Mouse (Mus musculus): ENCODE data around the gene Saa3. TPM values are rescaled to one million over a fixed set of nuclear protein-coding genes. Genes with fewer than 3 reads are reported as not detected.
"Not testable (repeated sequence)": the region's sequence is repeated elsewhere in the genome, so short reads cannot be mapped to it uniquely, and the experiment has no call there.

Saa3 gene
- 0.15 TPM in 1 of 2 replicates, not detected in the other for polyA plus RNA-seq (2016; fragmentation: Nextera tagmentation; extraction: Ambion mirVana)

GRCm38 (mm10) chr7:46715600-46715999, at the start of gene Saa3:
Gene Saa3 (minus strand): TSS chr7:46715700.
- Histone ChIP-seq H3K27me3 (ENCODE audit: low read depth, poor library complexity, severe bottlenecking) (0 out of 2 replicates have a peak, but pooled peaks cover 6% of the 10 kb centered on the region), H3K4me3 (no peak within 1 kb of the TSS), H3K36me3 (no peaks in the 10 kb centered on the region), H3K9me3 (replicated peaks) (no peaks in the 10 kb centered on the region), H3K27ac (no peak within 1 kb of the TSS), H3K4me1 (peaks cover 6% of the 10 kb centered on the region)
- DNase-seq (ENCODE audit: low spot score) = no peak
- 93% methylated on average over 5 of the region's 5 CpGs for WGBS

GRCm38 (mm10) chr7:46764672-46765071, 49.2 kb upstream of the Saa3 start:
- no peaks in the 10 kb centered on the region for H3K4me1 ChIP-seq
- H3K36me3 ChIP-seq = peaks cover 97% of the 10 kb centered on the region
- H3K27me3 ChIP-seq (ENCODE audit: low read depth, poor library complexity, severe bottlenecking) = no peaks in the 10 kb centered on the region
- H3K9me3 ChIP-seq (replicated peaks) = no peaks in the 10 kb centered on the region
- H3K4me3 ChIP-seq = no peak overlapping the region
- H3K27ac ChIP-seq = no peak overlapping the region
- no peak for DNase-seq (ENCODE audit: low spot score)
- WGBS = 93% methylated on average over 8 of the region's 8 CpGs

DNA sequence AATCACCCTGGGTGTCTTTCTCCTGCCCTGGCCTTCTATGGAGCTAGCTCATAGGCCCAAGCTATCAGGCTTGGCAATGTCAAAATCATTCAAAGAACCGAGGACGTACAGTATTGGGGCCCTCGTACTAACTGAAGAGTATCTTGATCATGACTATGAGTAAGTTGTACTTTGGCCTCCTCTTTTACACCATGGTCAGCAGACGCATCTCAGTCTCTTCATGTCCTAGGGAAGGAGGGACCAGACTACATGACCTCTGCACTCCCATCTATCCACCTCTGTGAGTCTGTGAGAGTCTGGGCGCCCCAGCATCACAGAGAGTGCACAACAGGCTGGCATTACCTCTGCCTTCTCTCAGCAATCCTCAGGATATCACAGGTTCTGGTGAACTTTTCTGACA, 47.1 kb upstream of the Saa3 start:
- Histone ChIP-seq H3K4me1 (peaks cover 3% of the 10 kb centered on the region), H3K36me3 (peaks cover 85% of the 10 kb centered on the region), H3K4me3 (no peak overlapping the region), H3K27ac (no peak overlapping the region), H3K27me3 (ENCODE audit: low read depth, poor library complexity, severe bottlenecking) (no peaks in the 10 kb centered on the region), H3K9me3 (replicated peaks) (no peaks in the 10 kb centered on the region)
- WGBS = 94% methylated on average over 5 of the region's 5 CpGs
- DNase-seq (ENCODE audit: low spot score) = no peak

DNA sequence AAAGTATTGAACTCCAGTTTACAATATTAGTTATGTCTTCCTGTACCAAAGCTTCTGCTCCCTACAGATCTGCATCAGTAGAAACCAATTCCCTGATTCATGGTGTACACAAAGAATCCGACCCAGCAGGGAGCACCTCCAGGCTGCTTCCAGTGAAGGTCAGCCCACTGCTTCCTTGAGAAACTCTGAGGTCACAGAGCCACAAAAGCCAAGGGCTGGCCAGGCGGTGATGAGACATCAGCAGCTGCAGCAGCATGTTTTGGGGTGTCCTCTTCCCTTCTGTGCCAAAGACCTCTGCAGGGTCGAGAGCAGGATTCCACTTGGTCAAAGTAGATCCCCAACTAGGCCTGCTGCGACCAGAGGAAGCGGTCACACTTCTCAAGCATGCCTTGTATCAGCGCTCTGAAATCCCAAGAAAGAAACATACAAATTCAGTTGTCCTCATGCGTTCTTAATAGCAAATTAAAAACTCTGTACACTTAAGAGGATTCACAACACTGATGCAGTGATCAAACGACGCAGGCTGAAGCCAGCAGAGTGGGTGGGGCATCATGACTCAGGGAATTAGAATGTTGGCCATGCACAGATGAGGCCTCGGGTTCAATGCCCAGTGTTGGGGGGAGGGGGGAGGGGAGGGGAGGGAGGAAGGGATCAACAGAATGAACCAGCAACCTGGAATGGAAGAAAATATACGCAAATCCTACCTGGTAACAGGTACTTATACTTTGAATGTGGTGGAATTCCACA, 45.7 kb upstream of the Saa3 start:
- Histone ChIP-seq H3K27ac (no peak overlapping the region), H3K4me1 (peaks cover 3% of the 10 kb centered on the region), H3K4me3 (no peak overlapping the region), H3K9me3 (replicated peaks) (no peaks in the 10 kb centered on the region), H3K36me3 (peaks cover 72% of the 10 kb centered on the region), H3K27me3 (ENCODE audit: low read depth, poor library complexity, severe bottlenecking) (no peaks in the 10 kb centered on the region)
- no peak for DNase-seq (ENCODE audit: low spot score)
- WGBS = 81% methylated on average over 11 of the region's 11 CpGs

DNA sequence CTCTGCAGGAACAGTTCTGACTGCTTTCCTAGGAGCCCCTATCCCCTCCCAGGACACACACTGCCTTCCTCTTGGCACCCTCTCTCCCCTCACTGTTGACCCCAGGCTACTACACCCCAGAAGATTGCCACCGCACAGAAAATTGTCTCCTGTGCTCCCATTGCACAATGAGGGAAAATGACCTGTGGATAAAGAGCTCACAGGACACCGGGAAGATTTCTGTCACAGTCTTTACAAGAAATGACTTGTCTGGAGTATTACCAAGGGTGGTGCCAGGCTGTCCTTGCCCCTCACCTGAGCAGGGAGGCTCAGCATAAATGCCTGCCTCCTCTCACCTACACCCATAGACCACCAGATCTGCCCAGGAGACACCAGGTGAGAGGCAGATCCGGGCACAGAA, 36.0 kb upstream of the Saa3 start, which contains the start of gene Saa2:
Saa2 (plus strand) TSS at position 301 of the 400 bp plus-strand sequence.
- DNase-seq (ENCODE audit: low spot score) = no peak

GRCm38 (mm10) chr7:46748459-46748858, 33.0 kb upstream of the Saa3 start:
- peaks cover 26% of the 10 kb centered on the region for H3K4me1 ChIP-seq
- H3K4me3 ChIP-seq = no peak overlapping the region
- no peaks in the 10 kb centered on the region for H3K27me3 ChIP-seq (ENCODE audit: low read depth, poor library complexity, severe bottlenecking)
- DNase-seq (ENCODE audit: low spot score) = no peak
- H3K9me3 ChIP-seq (replicated peaks) = no peaks in the 10 kb centered on the region
- no peaks in the 10 kb centered on the region for H3K36me3 ChIP-seq
- 69% methylated on average over 3 of the region's 3 CpGs for WGBS
- no peak overlapping the region for H3K27ac ChIP-seq

More for the DNA sequence above, 36.0 kb upstream of the Saa3 start, which contains the start of gene Saa2:
- Histone ChIP-seq H3K4me3 (no peak within 1 kb of the TSS), H3K4me1 (peaks cover 17% of the 10 kb centered on the region), H3K9me3 (replicated peaks) (no peaks in the 10 kb centered on the region), H3K36me3 (no peaks in the 10 kb centered on the region), H3K27ac (no peak within 1 kb of the TSS), H3K27me3 (ENCODE audit: low read depth, poor library complexity, severe bottlenecking) (no peaks in the 10 kb centered on the region)
- WGBS = 75% methylated on average over 3 of the region's 3 CpGs

GRCm38 (mm10) chr7:46746381-46746780, 30.9 kb upstream of the Saa3 start:
- WGBS = 68% methylated on average over 7 of the region's 7 CpGs
- H3K27me3 ChIP-seq (ENCODE audit: low read depth, poor library complexity, severe bottlenecking) = no peaks in the 10 kb centered on the region
- H3K4me1 ChIP-seq = peaks cover 24% of the 10 kb centered on the region
- no peaks in the 10 kb centered on the region for H3K36me3 ChIP-seq
- no peaks in the 10 kb centered on the region for H3K9me3 ChIP-seq (replicated peaks)
- DNase-seq (ENCODE audit: low spot score) = no peak
- H3K4me3 ChIP-seq = no peak overlapping the region
- no peak overlapping the region for H3K27ac ChIP-seq

DNA sequence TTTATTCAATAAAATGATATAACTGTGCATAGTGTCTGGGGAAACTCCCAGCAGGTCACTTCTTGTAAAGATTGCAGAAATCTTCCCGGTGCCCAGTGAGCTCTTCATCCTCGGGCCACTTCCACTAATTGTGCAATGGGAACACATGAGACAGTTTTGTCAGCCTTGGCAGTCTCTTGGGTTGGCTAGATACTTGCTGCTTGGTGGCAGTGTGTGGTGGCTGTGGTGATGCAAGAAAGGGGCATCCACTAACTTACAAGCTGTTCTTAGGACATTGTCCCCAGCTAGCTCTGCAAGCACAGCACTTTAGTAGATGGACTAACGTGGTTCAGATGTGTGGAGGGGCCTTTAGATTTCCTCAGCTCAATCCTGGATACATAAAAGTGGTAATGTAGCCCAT, 30.3 kb upstream of the Saa3 start:
- H3K4me1 ChIP-seq = peaks cover 25% of the 10 kb centered on the region
- no peak for DNase-seq (ENCODE audit: low spot score)
- no peaks in the 10 kb centered on the region for H3K36me3 ChIP-seq
- no peaks in the 10 kb centered on the region for H3K9me3 ChIP-seq (replicated peaks)
- 71% methylated on average over 3 of the region's 3 CpGs for WGBS
- H3K4me3 ChIP-seq = no peak overlapping the region
- H3K27ac ChIP-seq = no peak overlapping the region
- no peaks in the 10 kb centered on the region for H3K27me3 ChIP-seq (ENCODE audit: low read depth, poor library complexity, severe bottlenecking)

GRCm38 (mm10) chr7:46742880-46743279, 27.4 kb upstream of the Saa3 start, which contains the start of gene Saa1:
Gene Saa1 (minus strand): TSS chr7:46742980.
- H3K27ac ChIP-seq; DNase-seq (ENCODE audit: low spot score); H3K9me3 ChIP-seq (replicated peaks); H3K36me3 ChIP-seq; H3K4me3 ChIP-seq; H3K27me3 ChIP-seq (ENCODE audit: low read depth, poor library complexity, severe bottlenecking): not testable (repeated sequence)
- peaks cover 25% of the 10 kb centered on the region for H3K4me1 ChIP-seq
- WGBS = 80% methylated on average over 3 of the region's 3 CpGs

DNA sequence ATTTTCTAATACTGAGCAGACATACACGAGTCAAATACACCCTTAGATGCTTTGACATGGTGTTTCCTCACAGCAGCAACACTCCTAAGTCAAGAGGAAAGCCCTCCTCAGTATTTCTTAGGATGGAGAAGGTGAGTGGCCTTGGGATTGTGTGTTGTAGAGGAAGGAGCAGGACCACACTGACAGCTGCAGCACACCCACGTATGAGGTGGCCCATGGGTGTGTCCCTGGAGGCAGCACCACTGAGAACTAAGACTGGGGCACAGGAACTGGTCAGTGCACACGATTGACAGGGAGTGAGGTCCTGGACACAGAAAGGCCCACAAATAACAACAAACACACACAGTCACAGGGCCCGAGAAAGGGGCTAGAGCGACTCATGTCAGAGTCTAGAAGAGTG, 24.5 kb upstream of the Saa3 start:
- H3K36me3 ChIP-seq; H3K27ac ChIP-seq; DNase-seq (ENCODE audit: low spot score); H3K9me3 ChIP-seq (replicated peaks); H3K4me3 ChIP-seq; H3K27me3 ChIP-seq (ENCODE audit: low read depth, poor library complexity, severe bottlenecking): not testable (repeated sequence)
- peaks cover 16% of the 10 kb centered on the region; the same call in 1 of the 2 replicates for H3K4me1 ChIP-seq
- WGBS = 84% methylated on average over 5 of the region's 5 CpGs

GRCm38 (mm10) chr7:46738561-46739460, 23.3 kb upstream of the Saa3 start:
- Histone ChIP-seq H3K4me1 (peaks cover 16% of the 10 kb centered on the region; the same call in 1 of the 2 replicates), H3K36me3 (no peaks in the 10 kb centered on the region), H3K4me3 (no peak overlapping the region), H3K27me3 (ENCODE audit: low read depth, poor library complexity, severe bottlenecking) (no peaks in the 10 kb centered on the region), H3K27ac (no peak overlapping the region), H3K9me3 (replicated peaks) (no peaks in the 10 kb centered on the region)
- WGBS = 86% methylated on average over 12 of the region's 12 CpGs
- DNase-seq (ENCODE audit: low spot score) = no peak

GRCm38 (mm10) chr7:46734983-46735382, 19.5 kb upstream of the Saa3 start:
- Histone ChIP-seq H3K36me3 (no peaks in the 10 kb centered on the region), H3K27ac (no peak overlapping the region), H3K4me3 (no peak overlapping the region), H3K27me3 (ENCODE audit: low read depth, poor library complexity, severe bottlenecking) (no peaks in the 10 kb centered on the region), H3K4me1 (no peaks in the 10 kb centered on the region), H3K9me3 (replicated peaks) (no peaks in the 10 kb centered on the region)
- DNase-seq (ENCODE audit: low spot score) = no peak
- 66% methylated on average over 2 of the region's 2 CpGs for WGBS

- DNase-seq (ENCODE audit: low spot score) = no peak
- no peaks in the 10 kb centered on the region for H3K9me3 ChIP-seq (replicated peaks)
- no peak within 1 kb of the TSS for H3K27ac ChIP-seq
- 80% methylated on average over 4 of the region's 4 CpGs for WGBS
- no peaks in the 10 kb centered on the region for H3K27me3 ChIP-seq (ENCODE audit: low read depth, poor library complexity, severe bottlenecking)
- no peak within 1 kb of the TSS for H3K4me3 ChIP-seq
- no peaks in the 10 kb centered on the region for H3K4me1 ChIP-seq
- no peaks in the 10 kb centered on the region for H3K36me3 ChIP-seq
These were observed 17.0 kb upstream of the Saa3 start, which contains the start of gene Saa4 for GRCm38 (mm10) chr7:46732458-46732857. Gene Saa4 (minus strand): TSS chr7:46732603.

All from limb, embryonic 10.5 days (tissue).